Mouse (Mus musculus) cerebellum, adult 9-11 months (tissue): ENCODE data around the gene Epo.

Experiments
- DNase-seq: peaks from one replicate; pipeline ENCODE4 v3.0.0; 2022

Gene Epo

DNA sequence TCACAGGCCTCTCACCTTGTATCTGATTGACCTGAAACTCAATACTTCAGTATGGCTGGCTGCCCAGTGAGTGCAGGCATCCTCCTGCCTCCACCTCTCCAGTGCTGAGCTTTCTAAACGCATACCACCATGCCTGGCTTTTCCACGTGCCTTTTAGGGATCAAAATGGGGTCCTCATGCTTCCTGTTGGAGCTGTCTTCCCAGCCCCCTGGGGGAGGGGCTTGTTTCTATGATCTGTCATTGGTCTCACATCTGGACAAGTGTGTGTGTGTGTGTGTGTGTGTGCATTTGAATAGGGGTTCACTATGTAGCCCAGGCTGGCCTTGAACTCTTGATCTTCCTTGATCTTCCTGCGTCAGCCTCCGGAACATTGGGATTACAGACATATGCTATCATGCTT lies 4.4 kb upstream of the Epo start:
- DNase-seq = peak; percentile 44

GRCm38 (mm10) chr5:137535318-137535717 lies 2.3 kb upstream of the Epo start:
- DNase-seq = peak; percentile 18

- peak; percentile 37 for DNase-seq
Measured at GRCm38 (mm10) chr5:137534762-137535161, 1.7 kb upstream of the Epo start.

- DNase-seq = no peak
Measured at GRCm38 (mm10) chr5:137532808-137533116, 280 bp downstream of the Epo start.

DNA sequence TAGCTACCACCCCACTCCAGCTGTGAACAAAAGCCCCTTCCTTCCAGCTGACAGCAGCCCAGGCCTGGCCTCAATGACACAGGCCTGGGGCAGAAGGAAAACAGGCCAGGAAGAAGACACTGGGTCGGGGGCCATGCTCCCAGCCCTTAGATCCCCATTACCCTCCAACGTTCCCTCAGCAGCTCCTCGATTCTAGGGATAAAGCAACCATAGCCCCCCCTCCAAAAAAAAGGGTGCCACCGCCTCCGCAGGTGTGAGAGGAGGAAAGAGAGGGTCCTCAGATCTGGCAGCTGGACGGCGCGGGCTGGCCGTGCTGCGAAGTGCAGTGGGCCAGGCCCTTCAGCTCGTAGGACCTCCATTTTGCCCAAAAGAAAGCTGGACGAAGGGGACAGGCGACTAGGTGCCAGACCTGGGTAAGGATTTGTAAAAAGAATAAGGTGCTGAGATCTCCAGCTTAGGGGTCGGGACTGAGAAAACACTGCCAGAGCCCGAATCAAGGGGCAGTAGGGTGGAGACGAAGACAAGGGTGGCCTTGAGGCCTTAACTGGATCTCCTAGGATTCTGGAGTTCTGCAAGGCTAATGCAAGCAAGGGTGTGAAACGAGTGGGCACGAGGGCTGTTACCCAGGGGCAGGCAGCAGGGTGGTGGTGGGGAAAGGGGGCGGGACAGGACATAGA lies 773 bp downstream of the Epo start:
- DNase-seq = peak; percentile 76

DNA sequence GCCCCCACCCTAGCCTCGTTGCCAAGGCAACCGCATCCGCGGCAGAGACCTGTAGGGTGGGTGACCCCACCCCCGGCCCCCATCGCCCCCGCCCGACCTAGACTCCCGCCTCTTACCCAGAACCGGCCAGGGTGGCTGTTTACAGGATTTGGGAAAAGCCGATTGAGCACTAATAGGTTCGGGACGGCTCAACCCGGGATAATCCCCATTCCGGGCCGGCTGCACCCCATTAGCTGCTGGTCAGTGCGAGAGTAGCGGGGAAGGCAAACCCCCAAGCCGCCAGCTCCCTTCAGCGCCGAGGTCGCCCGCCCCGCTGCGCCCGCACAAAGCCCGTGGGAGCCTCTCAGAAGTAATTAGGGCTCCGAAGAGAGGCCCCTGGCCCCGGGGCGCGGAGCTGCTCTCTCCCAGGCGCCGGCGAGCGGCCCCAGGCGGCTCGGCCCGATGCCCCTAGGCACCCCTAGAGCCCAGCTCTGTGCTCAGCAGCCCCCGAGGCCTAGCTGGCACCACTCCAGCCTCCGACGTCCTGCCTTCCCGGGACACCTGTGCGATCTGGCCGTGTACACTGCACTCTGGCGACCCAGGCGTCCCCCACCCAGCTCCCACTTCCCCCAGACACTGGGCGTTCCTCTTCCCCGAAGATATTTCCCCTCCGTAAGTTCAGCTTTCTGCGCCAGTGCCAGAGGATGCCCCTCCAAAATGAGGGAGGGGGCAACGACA lies 1.5 kb downstream of the Epo start:
- peak; percentile 84 for DNase-seq

- DNase-seq = peak; percentile 83
Measured at GRCm38 (mm10) chr5:137530588-137531413, 2.2 kb downstream of the Epo start.

- peak; percentile 61 for DNase-seq
Measured at GRCm38 (mm10) chr5:137530075-137530474, 3.0 kb downstream of the Epo start.

GRCm38 (mm10) chr5:137529221-137529995 lies 3.6 kb downstream of the Epo start:
- peak; percentile 69 for DNase-seq

DNA sequence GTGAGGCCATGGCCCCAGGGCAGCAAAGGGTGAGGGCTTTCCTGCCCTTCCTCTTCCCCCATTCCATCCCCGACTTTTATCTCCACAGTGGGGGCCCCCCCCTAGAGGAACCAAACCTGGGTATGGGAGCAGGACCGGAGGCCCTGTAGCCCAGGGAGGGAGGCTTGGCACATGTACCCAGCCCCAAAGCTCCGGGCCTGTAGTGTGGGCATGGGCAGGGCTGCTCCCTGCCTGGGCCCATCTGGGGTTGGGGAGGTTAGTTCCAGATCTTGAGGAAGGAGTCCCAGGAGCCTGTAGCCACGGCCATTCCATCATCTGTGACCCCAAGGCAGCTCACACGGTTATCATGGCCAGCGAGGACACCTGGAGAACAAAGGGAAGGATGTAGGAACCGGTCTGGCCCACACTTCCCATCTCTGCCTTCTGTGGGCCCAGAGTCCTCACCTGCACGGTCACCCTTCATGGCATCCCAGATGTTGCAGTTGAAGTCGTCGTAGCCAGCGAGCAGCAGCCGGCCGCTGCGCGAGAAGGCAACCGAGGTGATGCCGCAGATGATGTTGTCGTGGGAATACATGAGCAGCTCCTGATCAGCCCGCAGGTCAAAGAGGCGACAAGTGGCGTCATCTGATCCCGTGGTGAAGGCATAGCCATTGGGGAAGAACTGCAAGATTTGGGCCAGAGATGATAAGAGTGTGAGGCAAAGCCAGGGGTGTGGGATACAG lies 4.6 kb downstream of the Epo start:
- DNase-seq = peak; percentile 58

DNA sequence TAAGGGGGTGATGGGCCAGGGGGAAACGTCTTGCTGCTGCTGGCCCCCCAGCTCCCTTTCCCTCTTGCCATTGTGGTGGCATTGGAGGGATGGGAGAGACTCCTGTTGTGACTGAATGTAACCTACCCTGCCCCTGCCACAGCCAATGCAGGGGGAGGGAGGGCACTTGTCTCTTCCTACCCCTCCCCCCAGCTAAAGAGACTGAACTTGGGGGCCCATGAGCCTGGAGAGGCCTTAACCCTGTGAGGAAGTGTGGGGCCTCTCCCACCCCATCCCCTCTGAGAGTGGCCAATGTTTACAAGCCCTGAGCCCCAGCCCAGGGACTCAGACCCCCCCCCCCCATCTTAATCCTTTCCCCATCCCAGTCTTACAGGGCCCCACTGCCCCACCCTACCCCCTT lies 5.6 kb downstream of the Epo start:
- no peak for DNase-seq

- peak; percentile 74 for DNase-seq
Measured at GRCm38 (mm10) chr5:137526192-137526936, 6.7 kb downstream of the Epo start.

DNA sequence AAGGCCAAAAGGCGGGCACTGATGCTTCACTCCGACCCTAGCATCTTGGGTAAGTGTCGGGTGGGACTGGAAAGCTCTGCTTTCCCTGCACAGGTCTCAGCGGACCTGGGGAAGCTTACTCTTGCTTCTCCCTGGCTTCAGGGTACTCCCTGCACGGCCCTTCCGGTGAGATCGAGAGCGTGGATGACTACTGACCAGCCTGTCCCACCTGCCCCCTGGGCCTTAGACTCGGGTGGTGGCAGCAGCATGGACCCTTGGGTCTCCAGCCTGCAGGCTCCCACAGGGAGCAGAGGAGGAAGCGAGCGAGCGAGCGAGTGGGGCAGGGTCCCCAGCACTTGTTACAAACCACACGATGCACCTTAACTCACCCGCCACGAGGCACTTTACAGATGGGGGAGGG lies 7.5 kb downstream of the Epo start:
- no peak for DNase-seq

DNA sequence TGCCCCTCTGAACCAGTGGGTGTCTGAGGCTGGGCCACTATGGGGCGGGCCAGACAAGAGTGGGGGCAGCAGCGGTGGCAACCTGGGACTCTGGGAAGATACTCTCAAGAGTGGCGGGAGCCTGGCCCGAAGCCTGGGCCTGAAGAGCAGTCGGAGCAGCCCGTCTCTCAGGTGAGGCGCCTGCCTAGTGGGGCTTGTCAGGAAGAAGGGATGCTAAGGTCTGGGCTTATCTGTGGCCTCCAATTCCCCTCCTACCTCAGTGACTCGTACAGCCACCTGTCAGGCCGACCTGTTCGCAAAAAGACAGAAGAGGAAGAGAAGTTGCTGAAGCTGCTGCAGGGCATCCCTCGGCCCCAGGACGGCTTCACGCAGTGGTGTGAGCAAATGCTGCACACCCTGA lies 8.4 kb downstream of the Epo start:
- no peak for DNase-seq

- DNase-seq = no peak
Measured at GRCm38 (mm10) chr5:137524251-137524515, 8.9 kb downstream of the Epo start.

GRCm38 (mm10) chr5:137523396-137524250 lies 9.4 kb downstream of the Epo start:
- no peak for DNase-seq

- no peak for DNase-seq
Measured at GRCm38 (mm10) chr5:137522711-137523110, 10.3 kb downstream of the Epo start.

- no peak for DNase-seq
Measured at GRCm38 (mm10) chr5:137521861-137522260, 11.2 kb downstream of the Epo start.

- no peak for DNase-seq
Measured at GRCm38 (mm10) chr5:137519691-137520550, 13.1 kb downstream of the Epo start.

GRCm38 (mm10) chr5:137518436-137518835 lies 14.6 kb downstream of the Epo start, which contains the start of gene Gigyf1:
TSS of gene Gigyf1 (plus strand) at chr5:137518548.
- DNase-seq = no peak
